Mouse (Mus musculus) frontal cortex, postnatal 14 days (tissue): ENCODE measurements around the gene Plin2.
"Not testable (repeated sequence)": the region's sequence is repeated elsewhere in the genome, so short reads cannot be mapped to it uniquely, and the experiment has no call there.

Experiments used
- DNase-seq, 2 experiments: peaks; one replicate each; pipeline ENCODE4 v3.0.0; 2022; ENCODE audit warnings: low spot score in 2 of 2

The Plin2 gene

DNA sequence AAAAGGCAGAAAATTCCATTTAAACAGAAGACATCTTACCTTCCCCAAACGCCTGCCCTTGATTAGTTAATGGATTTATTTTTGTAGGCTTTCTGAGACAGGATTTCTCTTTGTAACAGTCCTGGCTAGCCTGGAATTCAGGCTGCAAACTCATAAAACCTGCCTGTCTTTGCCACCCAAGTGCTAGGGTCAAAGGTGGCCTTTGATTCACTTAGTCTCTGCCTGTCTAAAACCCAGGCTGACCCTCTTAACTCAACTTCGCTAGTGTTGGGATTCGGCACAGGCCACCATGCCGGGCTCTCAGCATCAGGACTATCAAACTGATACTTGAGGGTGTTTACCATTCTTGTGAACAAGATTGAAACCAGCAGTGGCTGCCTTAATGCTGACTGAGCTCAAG lies 38.0 kb downstream of the Plin2 start:
- no peak for DNase-seq

DNA sequence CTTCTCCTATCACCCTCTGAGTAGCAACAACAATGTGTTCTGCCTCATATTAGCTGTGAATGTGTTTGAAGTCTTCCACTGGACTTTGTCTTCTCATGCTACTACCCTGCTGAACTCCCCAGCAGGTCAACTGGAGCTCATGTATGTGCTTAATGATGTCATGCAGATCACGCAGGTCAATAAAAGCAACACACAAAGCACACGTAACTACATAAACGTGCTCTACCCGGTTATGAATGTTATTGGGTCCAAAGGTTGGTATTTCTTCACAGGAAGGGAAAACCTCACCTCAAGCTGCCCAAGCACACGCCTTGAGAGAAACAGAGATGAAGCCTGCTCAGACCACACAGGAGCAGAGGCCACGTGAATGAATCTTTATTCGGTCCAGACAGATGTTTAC lies 43.4 kb downstream of the Plin2 start:
- not testable (repeated sequence) for DNase-seq

DNA sequence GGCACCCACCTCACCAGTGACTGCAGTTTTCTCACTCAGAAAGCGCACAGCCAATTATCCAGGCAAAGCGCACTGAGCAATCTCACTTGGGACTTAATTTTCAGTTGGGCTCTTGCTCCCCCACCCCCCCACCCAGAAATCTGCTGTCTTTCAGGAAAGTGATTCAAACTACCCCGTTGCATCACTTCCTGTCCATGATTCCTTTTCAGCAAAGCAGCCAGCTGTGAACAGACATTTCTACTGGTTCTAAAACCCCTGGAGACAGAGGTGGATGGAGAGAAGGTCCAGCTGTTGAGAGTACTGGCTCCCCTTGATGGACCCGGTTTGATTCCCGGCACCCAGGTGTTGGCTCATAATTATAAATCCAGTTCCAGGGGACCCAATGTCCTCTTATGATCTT lies 44.4 kb downstream of the Plin2 start:
- no peak for DNase-seq

DNA sequence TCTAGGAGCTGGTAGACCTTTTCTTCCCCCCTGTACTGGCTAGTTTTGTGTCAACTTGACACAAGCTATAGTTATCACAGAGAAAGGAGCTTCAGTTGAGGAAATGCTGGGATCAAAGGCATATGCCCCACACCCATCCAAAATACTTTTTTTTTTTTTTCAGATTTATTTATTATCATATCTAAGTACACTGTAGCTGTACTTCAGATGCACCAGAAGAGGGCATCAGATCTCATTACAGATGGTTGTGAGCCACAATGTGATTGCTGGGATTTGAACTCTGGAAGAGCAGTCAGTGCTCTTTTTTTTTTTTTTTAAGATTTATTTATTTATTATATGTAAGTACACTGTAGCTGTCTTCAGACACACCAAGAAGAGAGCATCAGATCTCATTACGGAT lies 47.3 kb downstream of the Plin2 start:
- DNase-seq, result not testable (repeated sequence)

DNA sequence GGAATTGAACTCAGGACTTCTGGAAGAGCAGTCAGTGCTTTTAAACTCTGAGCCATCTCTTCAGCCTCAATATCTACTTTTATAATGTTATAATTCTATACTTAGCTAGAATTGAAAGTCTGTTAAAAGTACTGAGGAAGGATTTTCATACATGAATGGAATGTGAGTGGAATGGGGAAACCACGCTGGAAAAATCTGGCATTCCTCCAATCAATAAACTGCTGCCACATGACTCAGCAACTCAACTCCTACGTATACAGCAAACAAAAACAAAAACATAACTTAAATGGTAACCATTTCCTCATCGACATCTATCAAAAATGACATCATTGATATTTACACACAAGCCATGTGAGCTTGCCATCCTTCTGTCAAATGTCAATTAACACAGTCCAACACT lies 47.7 kb downstream of the Plin2 start:
- DNase-seq, result no peak

DNA sequence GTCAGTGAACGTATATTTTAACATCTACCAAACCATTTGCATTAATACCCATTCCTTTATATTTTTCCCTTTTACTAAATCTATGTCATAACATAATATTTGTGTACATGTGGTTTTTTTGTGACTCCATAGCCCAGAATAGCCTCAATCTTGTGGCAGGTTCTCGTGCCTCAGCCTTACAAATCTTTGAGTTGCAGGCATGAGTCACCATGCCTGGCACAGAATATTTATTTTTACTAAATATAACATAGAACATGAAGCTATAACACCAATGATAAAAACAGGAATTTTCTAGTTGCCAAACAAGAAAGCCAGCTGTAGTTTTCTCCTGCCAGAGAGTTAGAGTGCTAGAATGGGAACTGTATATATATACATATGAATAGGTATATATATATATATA lies 49.4 kb downstream of the Plin2 start:
- DNase-seq, result no peak

DNA sequence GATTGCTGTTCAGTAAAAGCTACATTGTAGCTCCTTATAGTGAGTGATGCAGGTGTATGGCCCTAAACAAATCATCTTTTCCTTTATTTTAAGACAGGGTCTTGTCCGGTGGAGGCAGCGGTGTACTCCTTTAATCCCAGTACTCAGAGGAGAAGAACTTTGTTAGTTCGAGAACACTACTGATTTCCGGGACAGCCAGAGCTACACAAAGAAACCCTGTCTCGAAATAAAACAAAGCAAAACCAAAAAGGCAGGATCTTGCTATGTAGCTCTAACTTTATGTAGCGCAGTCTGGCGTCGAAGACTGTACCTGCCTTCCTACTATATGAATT lies 57.6 kb downstream of the Plin2 start:
- DNase-seq, result no peak

DNA sequence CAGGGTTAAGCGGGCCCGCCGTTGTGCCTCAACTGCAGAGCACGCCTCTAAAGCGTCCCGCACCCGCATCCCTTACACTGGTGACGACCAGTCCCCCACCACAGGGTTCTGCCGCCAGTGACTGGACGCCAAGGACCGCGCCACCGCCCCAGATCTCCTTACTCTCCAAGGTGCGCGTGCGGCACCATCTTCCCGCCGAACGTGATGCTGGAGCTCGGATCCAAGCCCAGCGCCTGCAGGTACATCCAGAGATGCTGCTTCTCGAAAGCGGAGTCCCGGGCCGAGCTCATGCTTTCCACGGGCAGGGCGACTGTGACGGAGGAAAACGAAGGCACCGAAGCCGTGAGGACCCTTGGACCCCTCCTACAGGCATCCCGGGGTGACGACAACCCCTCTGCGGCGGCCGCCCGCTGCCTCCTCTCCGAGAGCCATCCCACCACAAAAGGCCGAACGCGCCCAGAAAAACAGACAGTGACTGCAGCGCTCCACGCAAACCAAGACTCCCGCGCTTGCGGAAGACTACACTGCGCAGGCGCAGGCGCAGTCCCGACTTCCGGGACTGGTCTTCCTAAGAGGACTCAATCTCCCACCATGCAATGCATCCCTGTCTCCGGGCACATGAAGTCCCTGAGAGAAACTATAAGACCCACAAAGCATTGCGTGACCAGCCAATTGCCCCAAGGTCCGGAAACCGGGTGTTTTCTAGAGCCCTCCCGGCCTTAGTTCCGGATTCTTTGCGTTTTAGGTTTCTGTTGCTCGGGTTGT lies 58.2 kb downstream of the Plin2 start, which contains the start of gene Haus6:
TSS of gene Haus6 (minus strand) at position 532 of the 765 bp plus-strand sequence.
- peak; percentile 83 to 91 for DNase-seq
